Mouse (Mus musculus) common myeloid progenitor, adult 5-6 weeks (primary cell): ENCODE results near the gene Spry1. TPM values are rescaled to one million over a fixed set of nuclear protein-coding genes. Genes with fewer than 3 reads are reported as not detected.
"Not testable (repeated sequence)": the region's sequence is repeated elsewhere in the genome, so short reads cannot be mapped to it uniquely, and the experiment has no call there.

ENCODE experiments used
- ATAC-seq: replicated peaks from 2 replicates; pipeline ENCODE4 v1.8.0; 2016; ENCODE audit warnings: low read depth, mild to moderate bottlenecking, moderate TSS enrichment, inconsistent platforms; ENCODE audit not compliant: poor library complexity, severe bottlenecking
- total RNA-seq: library from RNA; stranded (forward); fragments of 200-1000, 187-1606 nt; gene quantifications from 2 replicates; pipeline ENCODE4 v1.2.3, GENCODE M21; 2017

Gene Spry1
- total RNA-seq, result 4.5 and 4.8 TPM in 2 replicates

GRCm38 (mm10) chr3:37639690-37640089 is at the start of gene Spry1:
Spry1 (plus strand) TSS chr3:37639947.
- peak; percentile 86 for ATAC-seq

GRCm38 (mm10) chr3:37595721-37596120 is 44.0 kb upstream of the Spry1 start:
- no peak for ATAC-seq

GRCm38 (mm10) chr3:37596519-37596918 is 43.2 kb upstream of the Spry1 start:
- no peak for ATAC-seq

- no peak for ATAC-seq
These were observed 42.5 kb upstream of the Spry1 start for GRCm38 (mm10) chr3:37597200-37597599.

GRCm38 (mm10) chr3:37599641-37600040 is 40.1 kb upstream of the Spry1 start:
- ATAC-seq, result not testable (repeated sequence)

- no peak for ATAC-seq
These were observed 37.4 kb upstream of the Spry1 start for GRCm38 (mm10) chr3:37602356-37602755.

GRCm38 (mm10) chr3:37602890-37603289 is 36.9 kb upstream of the Spry1 start:
- no peak for ATAC-seq

- peak; percentile 84 for ATAC-seq
These were observed 36.2 kb upstream of the Spry1 start for GRCm38 (mm10) chr3:37603541-37603940.

GRCm38 (mm10) chr3:37604976-37605875 is 34.5 kb upstream of the Spry1 start:
- ATAC-seq, result no peak

GRCm38 (mm10) chr3:37605876-37606238 is 33.9 kb upstream of the Spry1 start:
- peak; percentile 43 for ATAC-seq

- no peak for ATAC-seq
These were observed 30.8 kb upstream of the Spry1 start for GRCm38 (mm10) chr3:37608926-37609325.

- ATAC-seq, result no peak
These were observed 29.1 kb upstream of the Spry1 start for GRCm38 (mm10) chr3:37610670-37611069.

GRCm38 (mm10) chr3:37613722-37614121 is 26.0 kb upstream of the Spry1 start:
- peak; percentile 84 for ATAC-seq

- ATAC-seq, result no peak
These were observed 24.7 kb upstream of the Spry1 start for GRCm38 (mm10) chr3:37614878-37615650.

- ATAC-seq, result peak; percentile 73
These were observed 22.9 kb upstream of the Spry1 start for GRCm38 (mm10) chr3:37616586-37617547.

GRCm38 (mm10) chr3:37632246-37632645 is 7.5 kb upstream of the Spry1 start:
- ATAC-seq, result no peak

GRCm38 (mm10) chr3:37632751-37633150 is 7.0 kb upstream of the Spry1 start:
- ATAC-seq, result no peak

GRCm38 (mm10) chr3:37634648-37635047 is 5.1 kb upstream of the Spry1 start:
- peak; percentile 64 for ATAC-seq

- ATAC-seq, result no peak
These were observed 2.8 kb upstream of the Spry1 start for GRCm38 (mm10) chr3:37636921-37637320.

- ATAC-seq, result peak; percentile 1; the same call in 1 of the 2 replicates
These were observed 495 bp downstream of the Spry1 start for GRCm38 (mm10) chr3:37640162-37640721.
